Mouse (Mus musculus) stomach, postnatal 0 days (tissue): Measurements from ENCODE around the gene Dlg2.

Experiments used
- CTCF ChIP-seq: IDR thresholded peaks from 2 replicates; pipeline ENCODE4 v1.5.1; 2016; ENCODE audit warnings: antibody characterized with exemption, low read depth, mild to moderate bottlenecking, moderate library complexity
- EP300 ChIP-seq: optimal IDR thresholded peaks from 2 replicates; pipeline ENCODE3; 2016; ENCODE audit warnings: antibody characterized with exemption

- TF ChIP-seq CTCF (no peak), EP300 (no peak)
Measured at GRCm38 (mm10) chr7:91543286-91543650, 1066.8 kb downstream of the Dlg2 start.
